Mouse (Mus musculus): Measurements from ENCODE around the gene Gm49325.

DNA sequence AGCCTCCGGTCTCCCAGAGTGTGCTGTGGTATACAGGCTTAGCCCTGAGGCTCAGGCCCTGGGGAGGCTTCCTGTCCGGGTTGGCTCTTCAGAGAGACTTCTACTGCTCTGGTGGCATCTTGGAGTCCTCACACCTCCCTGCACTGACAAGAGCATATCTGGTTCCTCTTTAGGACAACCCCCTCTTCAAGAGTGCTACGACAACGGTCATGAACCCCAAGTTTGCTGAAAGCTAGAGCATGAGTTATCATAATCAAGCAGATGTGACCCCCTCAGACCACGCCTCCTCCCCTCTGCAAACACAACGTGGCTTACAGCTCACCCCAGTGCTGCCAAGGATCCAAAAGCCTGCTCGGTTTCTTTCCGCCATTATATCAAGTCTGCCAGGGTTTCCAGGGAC lies 41.0 kb upstream of the Gm49325 start:
- no peak for TF ChIP-seq POLR2A (IDR thresholded peaks at IDR 0.05; ENCODE audit: control insufficient read depth, extremely low read depth, insufficient read depth, low read length, poor library complexity)
- TF ChIP-seq CTCF (IDR thresholded peaks at IDR 0.05; ENCODE audit: borderline replicate concordance, control insufficient read depth, extremely low read depth, insufficient read depth, low read length, poor library complexity) = no peak

All from thymus, adult 2 months (tissue).